Mouse (Mus musculus) forebrain, embryonic 14.5 days (tissue): Measurements from ENCODE around the gene Fgg. TPM values are rescaled to one million over a fixed set of nuclear protein-coding genes. Genes with fewer than 3 reads are reported as not detected.

ENCODE experiments used
- ATAC-seq: fragments of 200-750 bp; cut with Nextera tagmentation; 2 replicates; pipeline ENCODE4 v1.8.0; 2017; ENCODE audit warnings: mild to moderate bottlenecking, moderate library complexity
- DNase-seq: peaks from one replicate; pipeline ENCODE4 v3.0.0-alpha.2; 2015; ENCODE audit warnings: low spot score
- H3K27ac ChIP-seq: fragments of 300-500 bp; sonication (generic); 2 replicates; pipeline ENCODE4 v1.5.1; 2014; ENCODE audit warnings: low read depth, mild to moderate bottlenecking, control low read depth, low read length, moderate library complexity
- H3K27me3 ChIP-seq: fragments of 300-500 bp; sonication (generic); replicated peaks from 2 replicates; pipeline ENCODE4 v1.6.1; 2014; ENCODE audit warnings: low read length, control low read depth, mixed read lengths; ENCODE audit not compliant: control insufficient read depth, insufficient read depth
- H3K36me3 ChIP-seq: fragments of 300-500 bp; sonication (generic); 2 replicates; pipeline ENCODE4 v1.6.1; 2014; ENCODE audit warnings: low read length, control low read depth; ENCODE audit not compliant: control insufficient read depth, insufficient read depth
- H3K4me1 ChIP-seq: fragments of 300-500 bp; sonication (generic); 2 replicates; pipeline ENCODE4 v1.6.1; 2014; ENCODE audit warnings: antibody characterized with exemption, low read length, control low read depth; ENCODE audit not compliant: control insufficient read depth, insufficient read depth
- H3K4me2 ChIP-seq: fragments of 300-500 bp; sonication (generic); 2 replicates; pipeline ENCODE4 v1.6.1; 2014; ENCODE audit warnings: mild to moderate bottlenecking, control low read depth, low read length
- H3K4me3 ChIP-seq: fragments of 300-500 bp; sonication (generic); 2 replicates; pipeline ENCODE4 v1.5.1; 2014; ENCODE audit warnings: low read depth, low read length, control low read depth
- H3K9ac ChIP-seq: fragments of 300-500 bp; sonication (generic); 2 replicates; pipeline ENCODE4 v1.6.1; 2014; ENCODE audit warnings: mild to moderate bottlenecking, low read length, control low read depth, moderate library complexity
- H3K9me3 ChIP-seq: fragments of 300-500 bp; sonication (generic); replicated peaks from 2 replicates; pipeline ENCODE4 v1.6.1; 2016; ENCODE audit warnings: low read length, control low read depth, mixed read lengths; ENCODE audit not compliant: control insufficient read depth
- WGBS: fragments of 180-500 bp; shearing (Covaris S2); extraction: QIAGEN DNeasy Blood & Tissue Kit; methylation state at CpG from one replicate; pipeline ENCODE4 v1.1.7; 2014; 5-methylcytosine and 5-hydroxymethylcytosine counted together
- polyA plus RNA-seq: library from polyadenylated mRNA; unstranded; fragments of >200 nt; fragmentation: Nextera tagmentation; extraction: Ambion mirVana; gene quantifications from 2 replicates; pipeline ENCODE4 v1.2.1, GENCODE M21; 2014

Gene Fgg
- polyA plus RNA-seq, 1 experiment from 2014 or later, result not detected

DNA sequence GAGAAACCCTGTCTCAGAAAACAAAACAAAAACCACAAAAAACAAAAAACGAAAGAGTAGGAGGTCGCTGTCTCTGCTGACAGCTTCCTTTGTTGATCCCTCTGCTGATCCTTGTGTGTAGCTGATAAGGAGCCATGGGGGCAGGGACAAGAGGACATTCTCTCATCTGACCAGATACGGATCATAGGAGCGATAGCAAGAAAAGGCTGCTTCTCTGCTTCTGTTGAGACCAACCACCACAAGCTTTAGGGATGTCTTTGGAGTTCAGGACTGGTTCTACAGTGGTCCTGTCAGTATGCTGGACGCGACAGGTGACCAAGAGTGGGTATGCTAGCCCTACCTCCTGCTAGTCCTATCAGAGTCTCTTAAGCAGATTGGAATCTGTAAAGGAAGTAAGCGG, 45.6 kb downstream of the Fgg start:
- Histone ChIP-seq H3K36me3 (peaks cover 7% of the 10 kb centered on the region; the same call in 1 of the 2 replicates), H3K9ac (no peak overlapping the region), H3K27me3 (no peaks in the 10 kb centered on the region), H3K4me1 (peaks cover 6% of the 10 kb centered on the region), H3K27ac (no peak overlapping the region), H3K4me3 (no peak overlapping the region), H3K9me3 (no peaks in the 10 kb centered on the region), H3K4me2 (no peak overlapping the region)
- 92% methylated on average over 7 of the region's 7 CpGs for WGBS
- no peak for ATAC-seq
- DNase-seq, result no peak

- Histone ChIP-seq H3K9ac (no peak overlapping the region), H3K4me2 (no peak overlapping the region), H3K4me1 (peaks cover 6% of the 10 kb centered on the region), H3K36me3 (peaks cover 12% of the 10 kb centered on the region), H3K9me3 (no peaks in the 10 kb centered on the region), H3K27me3 (no peaks in the 10 kb centered on the region), H3K27ac (no peak overlapping the region), H3K4me3 (no peak overlapping the region)
- ATAC-seq (no peak), DNase-seq (peak; percentile 66)
- 39% methylated on average over 10 of the region's 10 CpGs for WGBS
These were observed 46.2 kb downstream of the Fgg start for GRCm38 (mm10) chr3:83053758-83054157.

- DNase-seq (no peak), ATAC-seq (no peak)
- Histone ChIP-seq H3K27ac (no peak overlapping the region), H3K4me1 (peaks cover 6% of the 10 kb centered on the region), H3K9ac (no peak overlapping the region), H3K27me3 (no peaks in the 10 kb centered on the region), H3K4me3 (peak overlapping the region; percentile 84), H3K4me2 (peak overlapping the region; percentile 40), H3K9me3 (no peaks in the 10 kb centered on the region), H3K36me3 (peaks cover 21% of the 10 kb centered on the region)
- WGBS, result 42% methylated on average over 13 of the region's 13 CpGs
These were observed 47.2 kb downstream of the Fgg start for GRCm38 (mm10) chr3:83054759-83055158.

DNA sequence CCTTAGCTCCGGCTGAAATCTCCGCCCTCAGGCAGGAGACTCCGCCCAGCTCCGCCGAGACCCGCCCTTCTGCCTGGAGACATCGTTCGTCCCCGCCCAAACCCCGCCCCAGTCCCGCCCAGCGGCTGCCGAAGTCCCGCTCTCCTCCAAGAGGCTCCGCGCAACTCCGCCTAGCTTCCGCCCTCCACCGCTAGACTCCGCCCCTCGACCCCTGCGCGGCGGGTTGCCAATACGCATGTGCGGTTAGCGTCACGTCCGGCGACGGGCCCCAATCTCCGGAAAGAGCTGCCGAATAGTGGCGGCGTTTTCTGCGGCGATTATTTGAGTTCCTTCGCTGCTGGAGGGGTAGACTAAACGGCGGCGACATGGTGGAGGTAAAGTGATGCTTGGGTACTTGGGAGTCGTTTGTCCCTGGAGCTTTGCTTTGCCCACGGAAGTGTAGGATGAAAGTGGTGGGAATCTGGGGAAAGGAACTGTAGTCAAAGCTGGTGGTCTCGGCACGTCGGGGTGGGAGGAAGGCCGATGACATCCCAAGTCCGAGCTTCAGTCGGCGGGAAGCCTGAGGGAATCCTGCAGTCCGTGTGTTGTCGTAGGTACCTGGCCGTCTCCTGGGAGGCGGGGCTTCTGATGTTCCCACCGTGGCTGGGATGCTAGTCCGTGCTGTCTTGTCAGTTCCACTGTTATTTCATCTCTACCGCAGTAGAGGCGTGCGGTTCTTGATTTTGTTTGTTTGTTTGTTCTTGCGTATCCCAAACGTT, 47.9 kb downstream of the Fgg start, which contains the start of gene Plrg1:
Gene Plrg1, plus strand, starts transcription at position 242 of the 758 bp plus-strand sequence.
- under 1% methylated on average over 61 of the region's 61 CpGs for whole genome bisulfite sequencing
- DNase-seq (peak; percentile 98), ATAC-seq (peak; percentile 99)
- peaks cover 28% of the 10 kb centered on the region for H3K36me3 ChIP-seq
- H3K9me3 ChIP-seq, result no peaks in the 10 kb centered on the region
- peak within 1 kb of the TSS; percentile 84 for H3K4me3 ChIP-seq
- peak within 1 kb of the TSS; percentile 58 for H3K27ac ChIP-seq
- H3K4me1 ChIP-seq, result peaks cover 6% of the 10 kb centered on the region
- no peaks in the 10 kb centered on the region for H3K27me3 ChIP-seq
- H3K9ac ChIP-seq, result peak within 1 kb of the TSS; percentile 76
- H3K4me2 ChIP-seq, result peak within 1 kb of the TSS; percentile 88

GRCm38 (mm10) chr3:83057046-83057445, 49.5 kb downstream of the Fgg start:
- no peak overlapping the region for H3K4me2 ChIP-seq
- peaks cover 44% of the 10 kb centered on the region for H3K36me3 ChIP-seq
- H3K27me3 ChIP-seq, result no peaks in the 10 kb centered on the region
- no peak for ATAC-seq
- DNase-seq, result no peak
- 89% methylated on average over 2 of the region's 2 CpGs for WGBS
- no peak overlapping the region for H3K9ac ChIP-seq
- no peaks in the 10 kb centered on the region for H3K9me3 ChIP-seq
- H3K4me1 ChIP-seq, result peaks cover 6% of the 10 kb centered on the region
- no peak overlapping the region for H3K27ac ChIP-seq
- no peak overlapping the region for H3K4me3 ChIP-seq

Other genes with a start within 250 kb of the Fgg start
- 1.3 and 1.7 TPM in 2 replicates for gene Rbm46, start 131.2 kb upstream of the Fgg start, polyA plus RNA-seq
- 0.05 and 0.12 TPM in 2 replicates for gene Lrat, start 103.8 kb upstream of the Fgg start, polyA plus RNA-seq
- not detected in 2 replicates for gene Fga, start 18.4 kb downstream of the Fgg start, polyA plus RNA-seq
- gene Fgb, start 42.1 kb downstream of the Fgg start, polyA plus RNA-seq, result not detected in 2 replicates
- 140 and 145 TPM in 2 replicates for gene Plrg1, start 47.8 kb downstream of the Fgg start, polyA plus RNA-seq
- gene Dchs2, start 120.2 kb downstream of the Fgg start, polyA plus RNA-seq, result 0.27 and 0.45 TPM in 2 replicates